Comparison of ENCODE assay signal across 8 mouse cellular contexts in genomic region chr3:69126509-69127345, GRCm38 (mm10). TPM values are rescaled to one million over a fixed set of nuclear protein-coding genes. Genes with fewer than 3 reads are reported as not detected.
DNase-seq lines count a peak whose midpoint lies in the region; ATAC-seq lines count a peak whose summit lies in the region.

Gene Kpna4, minus strand, starts transcription at chr3:69127113.

- H3K36me3 ChIP-seq in hindbrain, embryonic 11.5 days (ENCODE audit: control insufficient read depth, insufficient read depth, low read length): no peaks in the 10 kb centered on the region

- H3K27me3 ChIP-seq in hindbrain, embryonic 11.5 days (ENCODE audit: control insufficient read depth, insufficient read depth, low read length): no peaks in the 10 kb centered on the region

- H3K27ac ChIP-seq in hindbrain, embryonic 11.5 days (ENCODE audit: low read depth, low read length): peak within 1 kb of the TSS; percentile 95

- H3K9me3 ChIP-seq in hindbrain, embryonic 11.5 days (ENCODE audit: control insufficient read depth, low read length): no peaks in the 10 kb centered on the region

- H3K4me3 ChIP-seq in hindbrain, embryonic 11.5 days (ENCODE audit: low read depth, low read length): peak within 1 kb of the TSS; percentile 92

- H3K4me1 ChIP-seq in hindbrain, embryonic 11.5 days (replicated peaks; ENCODE audit: control insufficient read depth, insufficient read depth, low read length): no peaks in the 10 kb centered on the region

- ATAC-seq in hindbrain, embryonic 11.5 days (ENCODE audit: low FRiP score): peak; percentile 99

- peak within 1 kb of the TSS; percentile 93 for H3K9ac ChIP-seq in hindbrain, embryonic 11.5 days (ENCODE audit: low read depth, low read length)

- WGBS in hindbrain, embryonic 11.5 days: under 1% methylated on average over 51 of the region's 107 CpGs

- H3K4me2 ChIP-seq in hindbrain, embryonic 11.5 days (replicated peaks; ENCODE audit: low read depth, low read length): peak within 1 kb of the TSS; percentile 67

- DNase-seq in Muller cell, postnatal 12 days (ENCODE audit: inconsistent ontology term): peak; percentile 99
- DNase-seq in cerebellum, adult 9-11 months: peak; percentile 94
- peak; percentile 83 to 95 for DNase-seq in frontal cortex, adult 2 months (ENCODE audit: extremely low spot score in 1 of 2, low spot score in 1 of 2)
- peak; percentile 97 for DNase-seq in hindbrain, embryonic 11.5 days (ENCODE audit: low spot score)
- DNase-seq in layer of hippocampus, postnatal 10 days (ENCODE audit: low spot score in 2 of 2): peak; percentile 89 to 96
- peak; percentile 96 for DNase-seq in lung, postnatal 10 days
- peak; percentile 94 for DNase-seq in ovary, postnatal 36 days (ENCODE audit: low spot score)
- peak; percentile 95 for DNase-seq in thymus, postnatal 25 days

RNA-seq across cellular contexts. Expression of gene Kpna4, which starts in this region (rescaled TPM):
- polyA plus RNA-seq in frontal cortex, adult 2 months (2012; rRNA removed): 35.9 and 40.6 TPM in 2 replicates
- polyA plus RNA-seq in hindbrain, embryonic 11.5 days (2014; fragmentation: Nextera tagmentation; extraction: Ambion mirVana): 42.8 and 45.9 TPM in 2 replicates
- total RNA-seq in layer of hippocampus, postnatal 10 days (2021): 10 to 100 TPM; 73.3 to 75.7 TPM

Comparison
In these comparisons a context has a peak if more than half of its experiments do, and no peak if none do; other contexts are left out.
1. Peak in every context shown above with its lines: DNase-seq, ATAC-seq, H3K4me3 ChIP-seq and H3K27ac ChIP-seq.